Mouse (Mus musculus): Measurements from ENCODE around the gene Abca1.

Abca1 gene

GRCm38 (mm10) chr4:53121516-53122227 is 38.0 kb downstream of the Abca1 start:
- DNase-seq (ENCODE audit: low read depth in 1 of 2, low spot score in 2 of 2) = peak; percentile 52 to 69

DNA sequence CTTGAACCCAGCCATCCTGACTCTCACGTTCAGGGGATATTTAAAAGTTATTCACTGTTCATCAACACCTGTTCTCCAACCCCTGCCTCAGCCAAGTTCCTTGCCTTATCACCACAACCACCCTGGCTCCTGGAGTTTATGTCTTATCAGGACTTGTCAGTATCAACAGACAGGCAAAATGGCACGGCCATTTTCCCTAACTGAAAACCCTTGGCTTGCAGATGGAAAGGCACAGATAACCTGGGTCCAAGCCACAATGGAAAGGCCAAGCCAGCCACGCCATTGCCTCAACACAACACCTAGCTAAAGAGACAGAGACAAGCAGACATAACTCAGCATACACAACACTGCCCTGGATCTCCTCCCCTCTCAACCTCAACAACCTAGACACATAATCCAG is 38.6 kb downstream of the Abca1 start:
- DNase-seq (ENCODE audit: low read depth in 1 of 2, low spot score in 2 of 2) = no peak

- peak; percentile 67 to 83 for DNase-seq (ENCODE audit: low read depth in 1 of 2, low spot score in 2 of 2)
Observed at GRCm38 (mm10) chr4:53120038-53120685, 39.5 kb downstream of the Abca1 start.

GRCm38 (mm10) chr4:53118643-53119042 is 41.1 kb downstream of the Abca1 start:
- no peak for DNase-seq (ENCODE audit: low read depth in 1 of 2, low spot score in 2 of 2)

GRCm38 (mm10) chr4:53117610-53118009 is 42.1 kb downstream of the Abca1 start:
- no peak for DNase-seq (ENCODE audit: low read depth in 1 of 2, low spot score in 2 of 2)

GRCm38 (mm10) chr4:53117076-53117475 is 42.6 kb downstream of the Abca1 start:
- DNase-seq (ENCODE audit: low read depth in 1 of 2, low spot score in 2 of 2) = no peak

DNA sequence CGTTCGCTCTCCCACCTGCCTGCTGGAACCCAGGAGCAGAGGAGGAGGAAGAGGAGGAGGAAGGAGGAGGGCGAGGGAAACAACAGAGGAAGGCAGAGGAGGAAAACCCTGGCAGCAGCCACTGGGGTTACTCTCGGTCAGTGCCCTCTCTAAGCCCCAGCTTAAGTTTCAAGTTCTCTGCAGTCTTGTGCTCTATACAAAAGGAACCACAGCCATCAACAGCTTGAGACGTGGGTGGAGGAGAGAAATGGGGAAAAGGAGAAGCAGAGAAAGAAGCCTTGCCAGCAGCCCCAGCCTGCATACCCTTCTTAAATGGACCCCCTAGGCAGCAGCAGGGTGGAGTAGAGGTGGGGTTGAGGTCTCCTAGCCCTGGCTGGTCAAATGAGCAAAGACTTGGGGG is 43.8 kb downstream of the Abca1 start:
- peak; percentile 43 to 52 for DNase-seq (ENCODE audit: low read depth in 1 of 2, low spot score in 2 of 2)

DNA sequence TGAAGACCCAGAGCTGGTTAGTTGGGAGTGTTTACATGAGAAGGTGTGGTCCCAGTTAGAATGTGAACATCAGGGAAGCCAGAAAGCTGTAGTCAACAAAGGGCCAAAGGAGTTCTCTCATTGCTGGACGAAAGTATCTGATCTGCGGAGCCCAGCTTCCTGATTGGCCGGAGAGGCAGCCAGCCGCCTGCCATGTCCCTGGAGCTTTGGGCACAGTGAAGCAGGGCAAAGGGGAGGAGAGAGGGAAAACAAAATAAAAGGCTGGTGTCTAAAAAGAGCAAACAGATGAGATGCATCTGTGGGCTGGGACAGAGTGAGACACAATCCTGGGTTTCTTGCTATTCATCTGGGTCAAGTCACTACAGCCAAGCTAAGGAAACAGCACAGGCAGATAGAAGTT is 44.3 kb downstream of the Abca1 start:
- no peak for DNase-seq (ENCODE audit: low read depth in 1 of 2, low spot score in 2 of 2)

DNA sequence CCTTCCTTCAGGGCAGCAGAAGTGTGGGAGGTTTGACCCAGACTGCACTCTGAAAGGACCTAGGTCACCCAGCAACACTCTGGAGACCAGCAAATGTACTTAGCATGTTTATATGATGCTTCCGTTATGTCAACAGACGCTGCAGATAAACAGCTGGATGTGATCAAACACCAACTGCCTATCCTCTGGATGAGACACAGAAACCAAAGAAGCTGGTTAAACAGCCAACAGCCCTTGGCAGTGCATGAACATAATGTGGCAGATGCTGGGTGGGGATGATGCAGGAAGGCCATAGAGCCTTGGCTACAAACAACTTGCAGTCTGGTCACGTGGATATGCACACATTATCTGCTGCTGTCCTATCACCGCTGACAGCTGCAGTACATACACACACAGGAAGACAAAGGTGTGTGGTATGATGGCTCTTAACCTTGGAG is 47.8 kb downstream of the Abca1 start:
- no peak for DNase-seq (ENCODE audit: low read depth in 1 of 2, low spot score in 2 of 2)

GRCm38 (mm10) chr4:53110356-53110755 is 49.3 kb downstream of the Abca1 start:
- no peak for DNase-seq (ENCODE audit: low read depth in 1 of 2, low spot score in 2 of 2)

DNA sequence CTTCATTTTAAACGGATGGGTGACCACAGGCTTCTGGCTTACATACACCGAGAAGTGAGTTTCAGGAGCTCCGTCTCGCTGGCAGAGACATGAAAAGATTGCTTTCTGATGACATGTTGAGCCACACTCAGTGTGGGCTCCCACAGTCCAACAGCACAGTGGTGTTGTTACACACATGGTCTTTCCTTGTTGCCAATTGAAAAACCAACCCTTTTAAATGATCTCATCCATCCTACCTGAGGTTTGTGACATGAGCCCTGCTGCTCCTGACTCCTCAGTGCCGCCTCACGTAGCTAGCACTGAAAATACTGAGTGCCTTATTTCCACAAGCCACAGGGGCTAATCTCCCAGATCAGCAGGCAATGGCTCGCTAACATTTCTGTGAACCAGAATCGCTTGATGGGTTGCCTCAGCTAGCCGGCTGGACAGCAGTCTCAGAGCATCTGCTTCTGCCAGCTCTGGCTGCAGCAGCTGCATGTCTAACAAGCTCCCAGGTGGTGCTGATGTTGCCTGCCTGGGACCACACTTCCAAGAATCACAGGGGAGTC is 50.2 kb downstream of the Abca1 start:
- no peak for DNase-seq (ENCODE audit: low read depth in 1 of 2, low spot score in 2 of 2)

- no peak for DNase-seq (ENCODE audit: low read depth in 1 of 2, low spot score in 2 of 2)
Observed at GRCm38 (mm10) chr4:53108194-53108593, 51.5 kb downstream of the Abca1 start.

DNA sequence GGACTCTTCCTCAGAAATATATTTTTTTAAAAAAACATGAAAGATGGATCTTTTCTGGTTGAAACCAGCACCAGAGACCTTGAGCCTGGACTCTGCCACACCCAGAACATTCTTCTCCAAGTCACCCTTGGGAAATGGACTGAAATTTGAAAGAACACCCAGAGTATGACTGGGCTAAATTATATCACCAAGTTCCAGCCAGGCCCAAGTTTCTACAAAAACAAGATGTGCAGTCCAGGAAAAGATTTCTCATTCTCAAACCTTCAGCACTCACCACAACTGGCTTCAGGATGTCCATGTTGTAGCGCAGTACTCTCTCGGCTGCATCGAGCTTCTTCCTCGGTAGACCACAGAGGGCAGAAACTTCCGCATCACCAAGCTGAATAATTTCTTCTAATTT is 53.0 kb downstream of the Abca1 start:
- no peak for DNase-seq (ENCODE audit: low read depth in 1 of 2, low spot score in 2 of 2)

- DNase-seq (ENCODE audit: low read depth in 1 of 2, low spot score in 2 of 2) = no peak
Observed at GRCm38 (mm10) chr4:53106071-53106470, 53.6 kb downstream of the Abca1 start.

DNA sequence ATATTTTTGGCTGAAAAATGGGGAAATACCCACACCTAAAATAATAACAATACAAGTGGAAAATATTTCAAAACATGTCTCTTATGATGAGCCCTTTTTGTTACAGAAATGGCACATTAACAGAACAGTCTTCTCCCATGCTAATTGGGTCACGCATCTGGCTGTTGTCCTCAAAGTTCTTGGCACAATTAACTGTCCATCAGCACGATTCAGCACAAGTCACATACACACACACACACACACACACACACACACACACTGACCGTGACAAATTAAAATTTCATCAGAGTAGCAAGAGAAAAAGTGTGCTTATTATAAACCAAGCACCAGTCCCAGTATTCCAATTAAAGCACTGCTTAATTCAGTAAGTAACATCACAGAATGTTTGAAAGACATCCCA is 55.1 kb downstream of the Abca1 start:
- no peak for DNase-seq (ENCODE audit: low read depth in 1 of 2, low spot score in 2 of 2)

DNA sequence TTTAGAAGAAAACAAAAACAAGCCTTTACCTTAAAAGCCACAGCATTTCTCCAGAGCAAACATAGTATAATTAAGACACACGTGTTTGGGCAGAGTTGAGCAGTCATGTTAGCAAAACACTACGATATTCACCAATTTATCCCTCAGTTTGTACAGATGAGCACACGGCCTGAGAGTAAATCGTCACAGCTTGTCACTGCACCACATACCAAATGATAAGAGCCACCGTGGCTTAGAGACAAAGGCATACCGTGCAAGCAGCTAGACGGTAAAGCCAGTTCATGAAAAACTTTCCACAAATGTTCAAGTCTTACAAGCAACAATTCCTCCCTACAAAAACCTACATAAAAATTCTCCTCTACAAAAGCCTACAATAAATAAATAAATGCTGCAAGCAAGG is 57.2 kb downstream of the Abca1 start:
- no peak for DNase-seq (ENCODE audit: low read depth in 1 of 2, low spot score in 2 of 2)

- DNase-seq (ENCODE audit: low read depth in 1 of 2, low spot score in 2 of 2) = no peak
Observed at GRCm38 (mm10) chr4:53101306-53101705, 58.4 kb downstream of the Abca1 start.

DNA sequence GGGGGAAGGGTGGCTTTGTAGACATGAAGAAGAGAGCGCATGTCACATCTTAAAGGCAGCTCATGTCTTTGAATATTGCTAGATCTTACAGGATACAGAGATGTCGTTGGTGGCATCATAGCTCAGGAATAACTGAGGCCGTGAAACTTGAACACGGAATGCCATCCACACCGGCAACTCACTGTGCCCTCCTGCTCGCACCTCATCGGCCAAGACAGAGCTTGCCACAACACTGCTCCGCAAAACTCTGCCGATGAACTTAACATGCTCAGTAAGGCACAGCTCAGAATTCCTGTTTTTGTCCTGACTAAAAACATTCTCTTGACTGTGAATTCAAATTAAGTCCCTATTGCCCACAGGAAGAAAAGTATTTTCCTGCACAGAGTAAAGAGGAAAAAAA is 59.2 kb downstream of the Abca1 start:
- DNase-seq (ENCODE audit: low read depth in 1 of 2, low spot score in 2 of 2) = no peak

DNA sequence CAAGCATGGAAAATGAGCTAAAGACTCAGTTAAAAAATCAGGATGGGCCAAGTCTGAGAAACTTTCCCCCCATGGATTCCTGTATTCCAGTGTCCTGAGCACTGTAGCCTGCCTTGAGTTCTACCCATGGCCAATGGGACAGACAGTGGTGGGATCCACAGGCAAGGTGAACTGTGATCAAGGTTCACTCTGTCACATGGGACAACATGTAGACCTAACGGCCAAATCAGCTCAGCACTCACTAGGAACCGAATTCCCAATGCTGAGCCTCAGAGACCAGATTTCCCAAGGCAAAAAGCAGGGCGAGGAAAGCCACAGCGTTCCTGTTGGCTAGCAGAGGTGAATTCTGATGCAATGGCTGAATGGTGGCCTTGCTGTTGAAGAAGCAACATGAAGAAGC is 64.8 kb downstream of the Abca1 start:
- DNase-seq (ENCODE audit: low read depth in 1 of 2, low spot score in 2 of 2) = no peak

DNA sequence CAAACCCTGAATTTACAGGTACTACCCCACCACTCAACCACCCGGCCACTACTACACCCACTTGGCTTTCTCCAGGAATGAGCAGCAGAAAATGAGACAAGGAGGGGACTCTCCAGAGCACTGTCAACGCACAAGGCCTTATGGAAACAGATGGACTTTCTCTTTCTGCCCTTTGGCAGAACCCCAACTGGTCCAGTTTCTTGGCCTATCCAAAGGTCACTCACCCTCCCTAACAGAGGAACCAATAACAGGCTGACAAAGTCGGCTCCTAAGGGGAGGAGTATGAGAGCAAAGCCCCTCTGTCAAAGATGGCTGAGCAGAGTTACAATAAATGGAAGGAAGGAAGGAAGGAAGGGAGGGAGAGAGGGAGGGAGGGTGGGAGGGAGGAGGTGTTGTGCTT is 65.4 kb downstream of the Abca1 start:
- no peak for DNase-seq (ENCODE audit: low read depth in 1 of 2, low spot score in 2 of 2)

DNA sequence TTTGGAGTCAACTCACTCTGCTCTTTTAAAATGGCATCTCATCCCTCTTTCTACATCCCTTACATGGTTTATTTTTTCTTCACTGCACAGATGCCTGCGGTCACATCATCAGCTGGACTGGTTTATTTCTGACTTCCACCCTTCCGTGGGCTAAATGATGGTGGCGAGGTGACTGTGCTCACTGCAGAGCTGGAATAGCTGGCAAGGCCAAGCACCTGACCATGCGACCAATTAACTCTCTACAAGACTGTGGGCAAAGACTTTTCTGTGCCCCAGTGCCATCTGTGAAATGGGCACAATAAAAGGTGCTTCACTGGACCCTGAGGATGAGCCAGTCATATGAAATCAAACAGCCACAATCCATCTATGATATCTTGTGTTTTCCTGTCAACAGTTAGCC is 66.1 kb downstream of the Abca1 start:
- DNase-seq (ENCODE audit: low read depth in 1 of 2, low spot score in 2 of 2) = no peak

GRCm38 (mm10) chr4:53089641-53090040 is 70.1 kb downstream of the Abca1 start:
- DNase-seq (ENCODE audit: low read depth in 1 of 2, low spot score in 2 of 2) = no peak

- DNase-seq (ENCODE audit: low read depth in 1 of 2, low spot score in 2 of 2) = no peak
Observed at GRCm38 (mm10) chr4:53088999-53089398, 70.7 kb downstream of the Abca1 start.
